Mouse (Mus musculus) embryonic fibroblast, embryonic 13.5 days (primary cell): Measurements from ENCODE around the gene Dact2. TPM values are rescaled to one million over a fixed set of nuclear protein-coding genes. Genes with fewer than 3 reads are reported as not detected.

Source experiments
- H3K27ac ChIP-seq: 2 replicates; pipeline ENCODE4 v1.5.1; 2012; ENCODE audit warnings: low read length, control low read depth, inconsistent platforms; ENCODE audit not compliant: insufficient read depth
- H3K4me1 ChIP-seq: 2 replicates; pipeline ENCODE4 v1.6.1; 2011; ENCODE audit warnings: low read length; ENCODE audit not compliant: control insufficient read depth, insufficient read depth
- H3K4me3 ChIP-seq: 2 replicates; pipeline ENCODE4 v1.5.1; 2011; ENCODE audit warnings: mild to moderate bottlenecking, control low read depth, low read length; ENCODE audit not compliant: insufficient read depth
- CTCF ChIP-seq: IDR thresholded peaks from 2 replicates; pipeline ENCODE4 v1.5.1; 2011; ENCODE audit warnings: mild to moderate bottlenecking, control low read depth, low read length, moderate library complexity, borderline replicate concordance; ENCODE audit not compliant: insufficient read depth
- POLR2A ChIP-seq: IDR thresholded peaks from 2 replicates; pipeline ENCODE4 v1.6.1; 2011; ENCODE audit warnings: low read depth, mild to moderate bottlenecking, control low read depth, low read length, moderate library complexity
- polyA plus RNA-seq: library from polyadenylated mRNA; stranded (reverse); fragments of >200 nt; gene quantifications from 2 replicates; pipeline ENCODE4 v1.2.4, GENCODE M21; 2011; ENCODE audit warnings: low read depth; ENCODE audit not compliant: missing spikeins, insufficient read length

Gene Dact2
- polyA plus RNA-seq, 1 experiment: 0.49 TPM

GRCm38 (mm10) chr17:14220606-14221202 lies 16.6 kb upstream of the Dact2 start:
- Histone ChIP-seq H3K27ac (no peak overlapping the region), H3K4me1 (no peaks in the 10 kb centered on the region), H3K4me3 (no peak overlapping the region)
- TF ChIP-seq CTCF (peak; percentile 84), POLR2A (no peak)

DNA sequence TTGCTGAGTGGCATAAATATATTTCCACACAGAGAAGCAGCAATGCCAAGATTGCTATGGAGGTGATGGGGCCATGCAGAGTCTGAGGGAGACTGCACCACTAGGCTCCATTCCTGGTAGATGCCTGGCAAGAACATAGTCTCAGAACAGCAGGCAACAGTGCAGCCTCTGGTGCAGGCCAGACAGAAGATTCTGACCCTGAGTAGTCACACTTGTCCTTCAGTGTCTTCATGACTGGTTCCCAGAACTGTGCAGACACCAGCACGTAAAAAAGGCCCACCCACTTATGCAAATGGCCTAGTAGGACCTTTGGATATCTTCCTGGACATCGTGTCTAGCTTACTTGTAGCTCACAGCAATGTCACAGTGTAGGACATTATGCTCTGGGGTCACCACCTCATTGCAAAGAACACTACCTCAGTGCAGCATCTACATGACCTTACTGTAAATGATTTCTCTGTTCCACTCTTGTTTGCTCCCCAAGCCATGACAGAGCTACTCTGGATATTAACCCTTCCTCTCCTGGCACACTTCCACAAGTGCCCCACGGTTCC lies 9.9 kb upstream of the Dact2 start:
- TF ChIP-seq CTCF (no peak), POLR2A (no peak)
- Histone ChIP-seq H3K4me1 (no peaks in the 10 kb centered on the region), H3K4me3 (no peak overlapping the region), H3K27ac (no peak overlapping the region)

DNA sequence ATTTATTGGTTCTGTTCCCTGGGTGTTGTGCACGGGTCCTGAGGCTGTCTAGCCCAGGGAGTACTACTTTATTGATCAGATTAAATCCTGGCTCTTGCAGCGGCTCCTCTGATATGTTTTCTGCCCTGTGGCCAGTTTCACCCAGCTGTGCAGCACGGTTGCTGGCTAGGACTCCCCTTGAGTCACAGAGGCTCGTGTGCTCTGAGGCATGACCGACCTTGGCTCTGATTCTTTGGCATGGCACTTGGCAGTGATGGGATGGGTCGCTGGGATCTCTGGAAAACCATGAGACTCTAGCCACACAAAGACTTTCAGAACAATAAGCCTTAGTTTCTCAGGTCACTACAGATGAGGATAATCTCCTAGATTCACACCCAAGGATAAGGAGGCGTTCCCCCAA lies 8.7 kb upstream of the Dact2 start:
- no peak overlapping the region for H3K27ac ChIP-seq
- TF ChIP-seq POLR2A: no peak
- TF ChIP-seq CTCF: no peak
- no peak overlapping the region for H3K4me3 ChIP-seq
- H3K4me1 ChIP-seq: no peaks in the 10 kb centered on the region

- no peaks in the 10 kb centered on the region for H3K4me1 ChIP-seq
- TF ChIP-seq CTCF (no peak), POLR2A (no peak)
- H3K4me3 ChIP-seq: no peak overlapping the region
- no peak overlapping the region for H3K27ac ChIP-seq
Measured at GRCm38 (mm10) chr17:14207093-14207561, 3.0 kb upstream of the Dact2 start.

DNA sequence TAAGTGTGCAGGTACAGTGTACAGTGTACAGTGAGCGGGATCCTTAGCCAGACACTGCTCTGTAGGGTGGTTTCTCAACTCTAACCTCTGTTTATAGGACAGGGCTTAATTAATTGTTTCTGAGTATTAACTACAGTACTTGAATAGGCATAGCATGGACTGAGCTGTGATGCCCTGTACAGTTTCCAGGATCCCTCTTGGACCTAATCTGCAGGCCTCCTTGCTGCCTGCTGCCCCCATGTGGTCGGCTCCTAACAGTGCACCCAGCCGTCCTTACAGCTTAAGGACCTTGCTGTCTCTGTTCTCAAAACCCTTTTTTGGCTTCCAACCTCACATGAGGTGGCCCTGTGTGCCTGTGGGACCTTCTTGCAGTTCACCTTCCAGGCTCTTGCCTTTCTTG lies 2.0 kb upstream of the Dact2 start:
- H3K27ac ChIP-seq: no peak overlapping the region
- no peak overlapping the region for H3K4me3 ChIP-seq
- 0 out of 2 replicates have a peak, but pooled peaks cover 3% of the 10 kb centered on the region for H3K4me1 ChIP-seq
- TF ChIP-seq CTCF (peak; percentile 97), POLR2A (no peak)

GRCm38 (mm10) chr17:14205236-14205635 lies 1.1 kb upstream of the Dact2 start:
- H3K4me1 ChIP-seq: 0 out of 2 replicates have a peak, but pooled peaks cover 3% of the 10 kb centered on the region
- TF ChIP-seq CTCF (no peak), POLR2A (no peak)
- no peak overlapping the region for H3K4me3 ChIP-seq
- no peak overlapping the region for H3K27ac ChIP-seq

GRCm38 (mm10) chr17:14203121-14203941 lies 773 bp downstream of the Dact2 start:
- H3K27ac ChIP-seq: no peak overlapping the region
- no peak for TF ChIP-seq CTCF
- no peak for TF ChIP-seq POLR2A
- H3K4me3 ChIP-seq: peak overlapping the region; percentile 37
- 0 out of 2 replicates have a peak, but pooled peaks cover 3% of the 10 kb centered on the region for H3K4me1 ChIP-seq

DNA sequence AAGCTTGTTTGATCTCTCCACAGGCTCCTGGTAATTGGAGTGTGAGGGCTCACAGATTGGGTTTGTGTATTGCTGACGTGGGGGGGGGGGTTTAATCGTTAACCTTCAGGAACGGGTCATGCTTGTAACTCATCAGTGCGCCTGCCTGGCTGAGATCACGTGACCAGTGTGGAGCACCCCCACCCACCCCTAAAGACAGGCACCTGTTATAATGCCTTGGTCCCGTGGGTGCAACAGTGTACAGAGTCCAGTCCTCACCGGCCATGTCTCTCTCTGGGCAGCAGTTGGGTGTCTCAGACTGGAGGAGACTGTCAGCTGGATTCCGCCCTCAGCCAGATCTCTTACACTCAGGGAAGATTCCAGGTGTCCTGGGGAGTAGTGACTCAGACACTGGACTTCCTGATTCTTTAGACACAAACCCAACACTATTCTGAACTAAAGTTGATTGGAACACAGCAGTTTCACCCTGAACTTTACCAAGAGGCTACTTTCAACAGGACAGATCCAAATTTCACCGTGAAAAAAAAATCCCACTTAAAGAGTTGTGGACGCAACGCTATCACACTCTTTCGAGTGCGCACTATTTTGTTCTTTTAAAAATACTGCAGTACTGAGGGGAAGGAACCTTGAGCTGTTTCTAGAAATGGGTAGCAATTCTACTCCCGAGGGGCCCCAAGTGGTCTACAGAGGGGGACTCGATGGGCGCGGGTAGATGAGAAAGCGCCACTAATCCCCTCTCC lies 1.6 kb downstream of the Dact2 start:
- TF ChIP-seq POLR2A: no peak
- TF ChIP-seq CTCF: no peak
- peak overlapping the region; percentile 37 for H3K4me3 ChIP-seq
- H3K27ac ChIP-seq: no peak overlapping the region
- 0 out of 2 replicates have a peak, but pooled peaks cover 3% of the 10 kb centered on the region for H3K4me1 ChIP-seq

DNA sequence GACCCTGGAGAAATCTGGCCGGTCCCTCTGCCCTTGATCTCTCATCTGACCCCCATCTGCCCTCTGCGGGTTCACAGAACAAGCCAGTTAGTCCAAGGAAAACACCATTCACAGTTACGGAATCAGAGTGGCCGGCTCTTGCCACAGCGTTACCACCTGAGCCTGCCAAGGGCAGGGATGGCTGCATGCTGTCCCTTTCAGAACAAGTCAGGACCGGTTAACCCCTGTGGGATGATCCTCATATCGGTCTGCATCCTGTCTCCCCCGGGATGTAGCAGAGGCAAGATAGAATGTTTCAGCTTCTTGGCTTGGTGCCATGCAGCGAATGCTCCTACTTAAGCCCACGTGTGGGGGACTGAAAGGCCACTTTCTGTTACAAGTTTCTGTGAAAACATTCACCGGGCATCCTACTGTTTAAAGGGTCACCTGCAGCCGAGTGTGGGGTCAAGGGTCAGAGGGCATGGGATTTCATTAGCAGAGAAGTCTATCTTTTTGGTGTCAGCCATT lies 2.8 kb downstream of the Dact2 start:
- no peak overlapping the region for H3K4me3 ChIP-seq
- TF ChIP-seq CTCF: no peak
- TF ChIP-seq POLR2A: no peak
- H3K4me1 ChIP-seq: 0 out of 2 replicates have a peak, but pooled peaks cover 3% of the 10 kb centered on the region
- no peak overlapping the region for H3K27ac ChIP-seq
